Mouse (Mus musculus): ENCODE measurements around the gene 6430628N08Rik.

Gene 6430628N08Rik

GRCm38 (mm10) chr4:115939295-115940102 lies 49.0 kb downstream of the 6430628N08Rik start, which contains the start of gene Dmbx1:
Dmbx1 (minus strand) TSS chr4:115939926.
- DNase-seq (ENCODE audit: low spot score in 2 of 2) = no peak

GRCm38 (mm10) chr4:115940681-115941080 lies 50.2 kb downstream of the 6430628N08Rik start:
- DNase-seq (ENCODE audit: low spot score in 2 of 2) = no peak

- DNase-seq (ENCODE audit: low spot score in 2 of 2) = no peak
Observed at GRCm38 (mm10) chr4:115941242-115941820, 50.9 kb downstream of the 6430628N08Rik start.

GRCm38 (mm10) chr4:115943669-115944314 lies 53.3 kb downstream of the 6430628N08Rik start:
- DNase-seq (ENCODE audit: low spot score in 2 of 2) = no peak

Measured in urinary bladder, postnatal 4 days (tissue).